Mouse (Mus musculus) olfactory bulb, adult 2 months (tissue): ENCODE data around the gene Psmb7.

Experiments used
- CTCF ChIP-seq: fragments of 200-500 bp; IDR thresholded peaks from 2 replicates; pipeline ENCODE4 v1.5.1; 2012; ENCODE audit warnings: low read depth, mild to moderate bottlenecking, low read length, moderate library complexity; ENCODE audit not compliant: insufficient read depth
- POLR2A ChIP-seq: fragments of 200-500 bp; IDR thresholded peaks from 2 replicates; pipeline ENCODE4 v1.6.1; 2012; ENCODE audit warnings: mild to moderate bottlenecking, low read depth, low read length, moderate library complexity; ENCODE audit not compliant: insufficient read depth

GRCm38 (mm10) chr2:38594874-38595273, 49.0 kb downstream of the Psmb7 start:
- no peak for TF ChIP-seq CTCF
- TF ChIP-seq POLR2A, result no peak
